24 mouse cellular contexts compared by ENCODE assay signal in the genomic region with DNA sequence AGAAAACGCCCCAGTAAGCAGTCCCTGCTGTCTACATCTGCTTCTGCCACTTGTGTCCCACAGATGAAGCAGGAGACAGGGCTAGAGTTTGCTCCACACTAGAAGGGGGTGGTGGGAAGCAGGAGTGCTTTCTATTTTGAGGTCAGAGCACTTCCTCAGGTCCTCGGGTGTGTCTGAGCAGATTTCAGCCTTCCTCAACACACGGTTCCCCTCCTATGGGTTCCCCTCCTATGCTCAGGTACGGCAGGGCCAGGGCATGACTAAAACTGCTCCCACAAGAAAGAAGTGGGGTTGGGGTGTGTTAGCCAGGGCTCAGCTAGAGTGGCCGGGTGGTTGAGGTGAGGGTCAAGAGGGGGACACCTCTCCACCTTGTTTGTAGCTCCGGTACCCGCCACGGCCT. TPM values are rescaled to one million over a fixed set of nuclear protein-coding genes. Genes with fewer than 3 reads are reported as not detected.
"Had no signal": no experiment of that assay in that cellular context is flagged by ENCODE, and none has a peak within 500 bp of the region (broad histone marks: within the 10 kb centered on the region; RNA-seq: fewer than 3 reads in every experiment).

No protein-coding gene starts in this region.

- DNase-seq: gastrocnemius, postnatal 25 days; heart, adult 18-20 months; heart, postnatal 14 days; heart, postnatal 36 days; kidney, adult 11 months; kidney, adult 8-10 months; kidney, postnatal 10 days; kidney, postnatal 25 days; kidney, postnatal 4 days; left cerebral cortex, postnatal 4 days had no signal

- H3K9me3 ChIP-seq: heart, embryonic 13.5 days; heart, embryonic 15.5 days; hindbrain, embryonic 13.5 days; hindbrain, embryonic 15.5 days; limb, embryonic 13.5 days; limb, embryonic 15.5 days; liver, embryonic 12.5 days had no signal

- H3K4me1 ChIP-seq: heart, embryonic 13.5 days; heart, embryonic 15.5 days; hindbrain, embryonic 13.5 days; hindbrain, embryonic 15.5 days; limb, embryonic 13.5 days; limb, embryonic 15.5 days; liver, embryonic 12.5 days had no signal

- H3K4me3 ChIP-seq: heart, embryonic 13.5 days; heart, embryonic 15.5 days; hindbrain, embryonic 13.5 days; hindbrain, embryonic 15.5 days; layer of hippocampus, adult 2 months; left cerebral cortex, adult 2 months; limb, embryonic 13.5 days; limb, embryonic 15.5 days; liver, embryonic 12.5 days had no signal

- H3K27me3 ChIP-seq: heart, embryonic 13.5 days; heart, embryonic 15.5 days; hindbrain, embryonic 13.5 days; hindbrain, embryonic 15.5 days; limb, embryonic 13.5 days; limb, embryonic 15.5 days had no signal

- H3K9ac ChIP-seq: heart, embryonic 13.5 days; heart, embryonic 15.5 days; hindbrain, embryonic 13.5 days; hindbrain, embryonic 15.5 days; limb, embryonic 13.5 days; limb, embryonic 15.5 days; liver, embryonic 12.5 days; liver, embryonic 14.5 days had no signal

- H3K36me3 ChIP-seq: heart, embryonic 13.5 days; heart, embryonic 15.5 days; hindbrain, embryonic 13.5 days; hindbrain, embryonic 15.5 days; limb, embryonic 13.5 days; limb, embryonic 15.5 days; liver, embryonic 12.5 days had no signal

- ATAC-seq: hindbrain, postnatal 0 days; intestine, embryonic 16.5 days; liver, embryonic 12.5 days had no signal

- H3K27ac ChIP-seq: heart, embryonic 13.5 days; heart, embryonic 15.5 days; hindbrain, embryonic 13.5 days; hindbrain, embryonic 15.5 days; hindbrain, postnatal 0 days; layer of hippocampus, adult 2 months; left cerebral cortex, adult 2 months; limb, embryonic 13.5 days; limb, embryonic 15.5 days; liver, embryonic 12.5 days; liver, embryonic 14.5 days had no signal

- H3K4me2 ChIP-seq: heart, embryonic 13.5 days; heart, embryonic 15.5 days; hindbrain, embryonic 13.5 days; hindbrain, embryonic 15.5 days; limb, embryonic 13.5 days; limb, embryonic 15.5 days; liver, embryonic 12.5 days had no signal

RNA-seq across cellular contexts. Expression of a gene that starts 28.2 kb away (rescaled TPM):
- total RNA-seq: hematopoietic stem cell, adult 5-6 weeks; liver, adult 2 months had no signal
